Mouse (Mus musculus) kidney, adult 2 months (tissue): Measurements from ENCODE around the gene Hgf. TPM values are rescaled to one million over a fixed set of nuclear protein-coding genes. Genes with fewer than 3 reads are reported as not detected.

Experiments used
- DNase-seq: peaks from one replicate; pipeline ENCODE4 v3.0.0; 2021
- H3K27ac ChIP-seq: fragments of 200-500 bp; 2 replicates; pipeline ENCODE4 v1.5.1; 2012; ENCODE audit warnings: low read depth, low read length, control low read depth, inconsistent platforms; ENCODE audit not compliant: insufficient read depth
- H3K27me3 ChIP-seq: fragments of 200-500 bp; replicated peaks from 2 replicates; pipeline ENCODE4 v1.6.1; 2012; ENCODE audit warnings: mild to moderate bottlenecking, moderate library complexity, low read length, inconsistent platforms; ENCODE audit not compliant: control insufficient read depth, insufficient read depth
- H3K36me3 ChIP-seq: fragments of 200-500 bp; 2 replicates; pipeline ENCODE4 v1.6.1; 2012; ENCODE audit warnings: mild to moderate bottlenecking, moderate library complexity, low read length, inconsistent platforms; ENCODE audit not compliant: control insufficient read depth, insufficient read depth
- H3K4me1 ChIP-seq: fragments of 200-500 bp; 2 replicates; pipeline ENCODE4 v1.6.1; 2011; ENCODE audit warnings: low read length; ENCODE audit not compliant: control insufficient read depth, insufficient read depth
- H3K4me3 ChIP-seq: fragments of 200-500 bp; 2 replicates; pipeline ENCODE4 v1.5.1; 2011; ENCODE audit warnings: mild to moderate bottlenecking, low read depth, low read length, control low read depth; ENCODE audit not compliant: insufficient read depth
- CTCF ChIP-seq: fragments of 200-500 bp; conservative IDR thresholded peaks from 2 replicates; pipeline ENCODE4 v1.5.1; 2011; ENCODE audit warnings: low read depth, mild to moderate bottlenecking, control low read depth, low read length, moderate library complexity, mixed read lengths; ENCODE audit not compliant: insufficient read depth, insufficient read length
- POLR2A ChIP-seq: fragments of 200-500 bp; IDR thresholded peaks from one replicate; pipeline ENCODE4 v1.6.1; 2011; ENCODE audit warnings: low read depth, low read length, control low read depth
- WGBS: fragments of 180-500 bp; shearing (Covaris S2); methylation state at CpG from one replicate; pipeline ENCODE4 v1.1.7; 2018; 5-methylcytosine and 5-hydroxymethylcytosine counted together
- polyA plus RNA-seq: library from polyadenylated mRNA; depleted of rRNA; stranded (reverse); fragments of >200 nt; gene quantifications from 2 replicates; pipeline ENCODE4 v1.2.3, GENCODE M21; 2012; rRNA removed

The Hgf gene
- polyA plus RNA-seq = 1.8 and 2.5 TPM in 2 replicates

GRCm38 (mm10) chr5:16553304-16554047 is at the start of gene Hgf:
Gene Hgf, plus strand, starts transcription at chr5:16553495.
- no peaks in the 10 kb centered on the region for H3K27me3 ChIP-seq
- TF ChIP-seq POLR2A (no peak), CTCF (no peak)
- peak; percentile 71 for DNase-seq
- whole genome bisulfite sequencing = 3% methylated on average over 16 of the region's 16 CpGs
- H3K4me3 ChIP-seq = peak within 1 kb of the TSS; percentile 49
- peak within 1 kb of the TSS; percentile 51 for H3K27ac ChIP-seq
- H3K4me1 ChIP-seq = no peaks in the 10 kb centered on the region
- no peaks in the 10 kb centered on the region for H3K36me3 ChIP-seq

- TF ChIP-seq POLR2A = no peak
- no peak for TF ChIP-seq CTCF
- Histone ChIP-seq H3K36me3 (no peaks in the 10 kb centered on the region), H3K27me3 (no peaks in the 10 kb centered on the region), H3K4me1 (no peaks in the 10 kb centered on the region), H3K27ac (no peak overlapping the region), H3K4me3 (no peak overlapping the region)
- DNase-seq = no peak
- 74% methylated on average over 4 of the region's 4 CpGs for WGBS
Measured at GRCm38 (mm10) chr5:16506702-16507350, 46.5 kb upstream of the Hgf start.

- WGBS = 80% methylated on average over 3 of the region's 3 CpGs
- Histone ChIP-seq H3K4me1 (no peaks in the 10 kb centered on the region), H3K4me3 (no peak overlapping the region), H3K27me3 (no peaks in the 10 kb centered on the region), H3K27ac (no peak overlapping the region), H3K36me3 (no peaks in the 10 kb centered on the region)
- TF ChIP-seq POLR2A = no peak
- no peak for DNase-seq
Measured at GRCm38 (mm10) chr5:16531619-16532277, 21.5 kb upstream of the Hgf start.

GRCm38 (mm10) chr5:16538067-16538466 is 15.2 kb upstream of the Hgf start:
- no peaks in the 10 kb centered on the region for H3K36me3 ChIP-seq
- no peak overlapping the region for H3K4me3 ChIP-seq
- 36% methylated on average over 2 of the region's 2 CpGs for WGBS
- H3K27ac ChIP-seq = no peak overlapping the region
- no peaks in the 10 kb centered on the region for H3K27me3 ChIP-seq
- no peak for DNase-seq
- H3K4me1 ChIP-seq = no peaks in the 10 kb centered on the region
- no peak for TF ChIP-seq CTCF

DNA sequence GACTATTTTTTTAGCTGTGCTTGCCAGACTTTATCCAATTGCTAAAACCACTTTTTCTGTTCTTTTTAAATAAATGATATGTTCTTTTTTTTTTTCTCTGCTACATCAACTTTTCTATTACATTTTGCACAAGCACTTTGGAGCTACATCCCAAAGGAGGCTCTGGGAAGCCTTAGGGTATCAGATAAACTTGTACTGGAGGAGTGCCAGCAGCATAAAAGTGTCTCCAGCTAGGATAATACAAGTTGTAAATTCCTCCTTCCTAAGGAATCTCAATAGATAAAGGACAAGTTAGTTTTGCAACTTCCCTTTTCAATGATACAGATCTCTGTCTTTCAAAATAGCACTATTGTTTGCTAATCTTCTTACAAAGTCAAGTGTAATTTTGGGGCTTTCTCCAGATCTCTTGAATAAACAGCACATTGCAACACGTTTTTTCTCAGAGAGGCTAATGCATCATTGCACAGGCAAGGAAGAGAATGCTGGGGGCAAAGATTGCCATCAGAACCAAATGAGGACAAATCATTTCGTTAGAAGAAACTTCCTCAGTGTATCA is 11.7 kb upstream of the Hgf start:
- Histone ChIP-seq H3K27ac (no peak overlapping the region), H3K36me3 (no peaks in the 10 kb centered on the region), H3K4me3 (no peak overlapping the region), H3K4me1 (no peaks in the 10 kb centered on the region), H3K27me3 (no peaks in the 10 kb centered on the region)
- WGBS = 8% methylated on average over 2 of the region's 2 CpGs
- TF ChIP-seq POLR2A (no peak), CTCF (no peak)
- no peak for DNase-seq

DNA sequence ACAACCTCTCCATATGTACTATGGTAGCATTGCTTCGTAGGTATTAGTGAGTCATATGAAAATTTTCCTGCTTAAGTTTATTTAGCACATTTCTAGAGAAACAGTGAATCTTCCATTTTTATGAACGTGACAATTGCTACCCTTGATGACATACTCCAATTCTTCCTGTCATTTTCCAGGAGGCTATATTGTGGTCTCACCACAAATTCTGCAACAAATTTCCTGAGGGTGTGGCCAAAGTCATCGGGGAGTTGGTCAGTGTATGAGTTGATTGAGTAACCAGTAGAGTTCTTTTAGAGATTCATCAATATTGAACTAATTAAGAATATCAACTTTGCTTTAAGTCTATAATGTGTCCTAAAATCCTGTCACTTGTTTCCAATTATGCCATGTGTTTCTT is 5.8 kb upstream of the Hgf start:
- TF ChIP-seq CTCF = no peak
- no peak for TF ChIP-seq POLR2A
- no peaks in the 10 kb centered on the region for H3K36me3 ChIP-seq
- H3K27me3 ChIP-seq = no peaks in the 10 kb centered on the region
- 88% methylated on average over 3 of the region's 3 CpGs for WGBS
- H3K4me3 ChIP-seq = no peak overlapping the region
- no peaks in the 10 kb centered on the region for H3K4me1 ChIP-seq
- no peak overlapping the region for H3K27ac ChIP-seq
- no peak for DNase-seq

DNA sequence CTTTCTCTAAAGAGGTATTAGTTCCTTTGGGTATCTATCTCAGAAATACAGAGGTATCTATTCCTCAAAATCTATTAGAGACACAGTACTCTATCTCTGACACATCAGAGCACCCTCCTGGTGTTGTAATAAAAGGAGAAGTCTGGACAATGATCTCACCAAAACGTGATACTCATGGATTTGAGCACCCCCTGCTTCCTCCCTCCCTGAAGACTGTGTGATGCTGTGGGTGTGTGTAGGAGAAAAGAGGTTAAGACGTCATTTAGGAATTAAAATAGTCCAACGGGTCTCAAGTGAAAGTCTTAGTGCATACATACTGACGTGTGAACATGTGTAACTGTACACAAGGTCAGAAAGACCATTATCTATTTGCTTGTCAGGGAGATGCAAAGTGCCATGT is 648 bp upstream of the Hgf start:
- no peak for DNase-seq
- Histone ChIP-seq H3K27ac (no peak overlapping the region), H3K4me3 (no peak overlapping the region), H3K4me1 (no peaks in the 10 kb centered on the region), H3K36me3 (no peaks in the 10 kb centered on the region), H3K27me3 (no peaks in the 10 kb centered on the region)
- 66% methylated on average over 4 of the region's 4 CpGs for WGBS
- no peak for TF ChIP-seq POLR2A
- no peak for TF ChIP-seq CTCF
